Mouse (Mus musculus) brain, embryonic 14.5 days (tissue): ENCODE measurements around the gene Vmn1r39.

Experiments used
- CTCF ChIP-seq: fragments of 200-500 bp; IDR thresholded peaks from 2 replicates; pipeline ENCODE4 v1.5.1; 2012; ENCODE audit warnings: inconsistent platforms, mild to moderate bottlenecking, moderate library complexity, borderline replicate concordance; ENCODE audit not compliant: insufficient read depth, insufficient read length; ENCODE audit errors: extremely low read depth
- POLR2A ChIP-seq: fragments of 200-500 bp; IDR thresholded peaks from 2 replicates; pipeline ENCODE4 v1.6.1; 2012; ENCODE audit warnings: mild to moderate bottlenecking, inconsistent platforms, borderline replicate concordance; ENCODE audit not compliant: poor library complexity, insufficient read depth, insufficient read length, severe bottlenecking; ENCODE audit errors: extremely low read depth

DNA sequence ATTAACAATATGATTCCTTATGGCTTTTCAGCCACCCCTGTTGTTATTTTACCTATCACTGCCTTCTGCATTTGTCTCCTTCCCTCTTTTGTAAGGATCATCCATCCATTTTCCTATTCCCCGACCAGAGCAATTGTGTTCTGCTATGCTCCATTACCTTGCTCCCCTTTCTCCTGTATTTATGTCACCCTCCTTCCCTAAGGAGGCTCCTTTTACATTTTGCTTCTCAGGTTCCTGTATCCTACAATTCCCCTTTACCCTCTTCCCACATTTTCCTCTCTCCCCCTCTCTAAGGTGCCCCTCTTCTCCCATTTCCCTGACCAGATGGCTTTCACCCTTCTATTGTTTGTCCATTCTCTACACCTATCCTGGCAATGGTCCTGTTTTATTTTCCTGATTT, 4.1 kb downstream of the Vmn1r39 start:
- no peak for TF ChIP-seq POLR2A
- no peak for TF ChIP-seq CTCF
